Mouse (Mus musculus): ENCODE results near the gene Gm26566.
"Not testable (repeated sequence)": the region's sequence is repeated elsewhere in the genome, so short reads cannot be mapped to it uniquely, and the experiment has no call there.

Gene Gm26566

DNA sequence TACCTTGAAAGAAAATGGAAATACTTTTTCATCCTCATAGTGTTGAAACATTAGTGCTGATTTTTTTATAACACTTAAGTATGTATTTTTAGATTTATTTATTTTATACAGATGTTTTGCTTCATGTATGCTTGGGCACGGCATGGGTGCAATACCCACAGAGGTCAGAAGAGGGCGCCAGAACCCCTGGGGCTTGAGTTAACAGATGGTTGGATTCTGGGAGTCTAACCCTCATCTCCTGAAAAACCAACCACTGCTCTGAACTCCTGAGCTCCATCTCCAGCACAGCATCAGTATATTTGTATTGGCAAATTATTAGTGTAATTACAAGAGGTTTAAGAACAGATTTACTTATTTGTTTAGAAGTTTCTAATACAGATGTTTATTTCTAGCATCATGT, 16.9 kb downstream of the Gm26566 start:
- no peak for DNase-seq (ENCODE audit: extremely low spot score, low read depth, low spot score)

DNA sequence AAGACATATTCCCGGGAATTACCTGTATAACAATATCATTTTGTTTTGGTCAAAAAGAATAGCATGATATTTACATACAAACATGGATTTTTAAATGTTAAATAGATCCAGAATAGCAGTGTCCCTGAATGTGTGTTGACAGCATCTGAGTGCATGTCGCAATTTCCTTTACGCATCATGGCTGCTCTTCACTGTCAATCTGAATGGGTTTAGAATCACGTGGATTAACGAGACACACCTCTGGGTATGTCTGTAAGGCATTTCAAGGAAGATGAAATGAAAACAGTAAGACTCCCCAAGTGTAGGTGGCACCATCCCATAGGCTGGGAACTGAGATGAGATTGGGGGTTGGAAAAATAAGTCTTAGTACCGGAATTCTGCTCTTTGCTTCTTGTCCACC, 17.4 kb downstream of the Gm26566 start:
- DNase-seq (ENCODE audit: extremely low spot score, low read depth, low spot score) = no peak

DNA sequence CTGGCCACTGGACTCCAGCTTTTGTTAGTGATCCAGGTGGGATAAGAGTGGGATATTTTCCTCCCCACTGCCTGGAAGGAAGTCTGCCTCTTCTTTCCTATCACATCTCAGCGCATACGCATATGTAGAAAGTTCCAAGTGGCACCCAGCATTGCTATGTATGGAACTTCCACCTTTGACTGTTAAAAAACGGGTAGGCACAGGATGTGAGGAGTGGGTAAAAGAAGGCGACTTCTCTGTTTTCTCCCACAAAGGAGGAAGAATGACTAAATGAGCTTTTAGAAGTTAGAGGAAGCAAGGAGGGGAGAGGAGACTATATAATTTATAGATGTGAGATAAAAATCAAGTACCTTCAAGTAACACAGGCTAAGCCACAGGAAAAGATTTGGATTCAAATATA, 19.8 kb downstream of the Gm26566 start:
- DNase-seq (ENCODE audit: extremely low spot score, low read depth, low spot score) = no peak

DNA sequence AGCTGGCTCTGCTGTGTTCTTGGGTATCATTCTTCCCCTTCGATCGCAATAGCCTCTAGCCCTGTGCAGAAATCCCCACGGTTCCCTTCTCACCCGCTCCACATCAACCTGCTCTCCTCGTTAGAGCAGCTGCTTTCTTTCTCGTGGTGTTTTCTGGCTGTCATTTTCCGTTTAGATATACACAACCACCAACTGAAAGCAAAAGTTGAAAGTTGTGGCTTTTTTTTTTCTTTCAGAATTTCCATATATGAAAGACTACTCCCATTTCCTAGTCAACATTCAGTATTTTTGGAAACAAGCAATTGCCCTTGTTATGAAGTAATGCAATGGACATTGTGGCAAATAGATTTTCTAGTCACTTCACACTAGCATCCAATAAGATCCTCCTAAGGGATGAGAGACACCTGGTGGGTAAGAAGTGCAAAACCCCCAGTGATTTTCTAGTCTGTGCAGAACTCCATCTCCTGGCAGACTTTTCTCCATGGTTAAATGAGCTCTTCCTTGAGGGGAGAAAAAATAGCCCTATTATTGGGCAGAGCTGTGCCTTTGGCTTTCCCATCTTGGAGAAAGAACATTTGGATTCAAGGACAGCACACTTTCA, 21.3 kb downstream of the Gm26566 start:
- no peak for DNase-seq (ENCODE audit: extremely low spot score, low read depth, low spot score)

DNA sequence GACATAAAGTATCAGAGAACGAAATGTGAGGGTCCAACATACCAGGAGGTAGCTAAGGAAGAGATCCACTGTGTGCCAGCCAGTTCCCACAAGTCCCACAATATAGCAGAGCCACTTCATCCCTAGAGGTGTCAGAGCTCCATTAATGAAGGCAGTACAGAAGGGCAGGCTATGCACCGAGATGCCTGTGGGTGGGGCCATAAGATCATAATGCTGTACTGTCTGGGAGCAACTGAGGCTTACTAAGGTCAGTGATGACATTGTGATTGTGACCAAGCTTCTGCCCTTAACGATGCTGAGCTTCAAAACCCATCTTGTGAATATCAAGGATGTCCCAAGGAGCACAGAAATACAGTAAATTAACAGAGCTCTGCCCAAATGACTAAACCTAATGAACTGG, 22.6 kb downstream of the Gm26566 start:
- no peak for DNase-seq (ENCODE audit: extremely low spot score, low read depth, low spot score)

DNA sequence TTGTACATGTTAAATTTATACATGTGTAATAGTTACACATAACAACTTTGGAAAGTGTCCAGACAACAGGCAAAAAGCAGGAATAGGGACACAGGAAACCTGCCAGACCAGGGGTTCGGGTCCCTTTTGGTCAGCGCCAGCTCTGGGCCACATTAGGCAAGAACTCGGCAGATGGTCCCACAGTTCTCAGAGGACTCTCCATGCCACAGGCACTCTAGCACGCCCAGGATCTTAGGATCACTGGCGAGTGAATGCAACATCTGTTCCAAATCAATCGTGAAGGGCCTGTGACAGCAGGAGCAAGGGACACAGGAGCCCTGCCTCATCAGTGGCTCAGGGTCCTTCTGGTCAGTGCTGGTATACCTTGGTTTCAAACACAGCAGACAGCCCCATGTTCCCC, 28.3 kb downstream of the Gm26566 start:
- no peak for DNase-seq (ENCODE audit: extremely low spot score, low read depth, low spot score)

DNA sequence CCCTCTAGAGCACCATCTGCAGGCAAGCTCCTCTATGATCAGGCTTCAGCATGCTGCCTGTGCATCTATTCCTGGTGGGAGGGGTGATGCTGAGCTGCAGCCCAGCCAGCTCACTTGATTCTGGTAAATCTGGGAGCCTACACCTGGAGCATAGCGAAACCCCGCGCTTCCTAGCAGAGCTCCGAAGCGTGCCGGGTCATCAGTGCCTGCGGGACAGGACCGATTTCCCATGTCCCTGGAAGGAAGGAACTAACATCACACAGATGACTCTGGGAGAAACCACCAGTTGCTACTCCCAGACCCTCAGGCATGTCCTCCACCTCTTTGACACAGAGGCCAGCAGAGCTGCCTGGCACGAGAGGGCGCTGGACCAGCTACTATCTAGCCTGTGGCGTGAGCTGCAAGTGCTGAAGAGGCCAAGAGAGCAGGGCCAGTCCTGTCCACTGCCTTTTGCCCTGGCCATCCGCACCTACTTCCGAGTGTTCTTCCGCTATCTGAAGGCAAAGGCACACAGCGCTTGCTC, 33.3 kb downstream of the Gm26566 start, which contains the start of gene Gm13271:
TSS of gene Gm13271 (plus strand) at position 51 of the 523 bp plus-strand sequence.
- DNase-seq (ENCODE audit: extremely low spot score, low read depth, low spot score) = not testable (repeated sequence)

DNA sequence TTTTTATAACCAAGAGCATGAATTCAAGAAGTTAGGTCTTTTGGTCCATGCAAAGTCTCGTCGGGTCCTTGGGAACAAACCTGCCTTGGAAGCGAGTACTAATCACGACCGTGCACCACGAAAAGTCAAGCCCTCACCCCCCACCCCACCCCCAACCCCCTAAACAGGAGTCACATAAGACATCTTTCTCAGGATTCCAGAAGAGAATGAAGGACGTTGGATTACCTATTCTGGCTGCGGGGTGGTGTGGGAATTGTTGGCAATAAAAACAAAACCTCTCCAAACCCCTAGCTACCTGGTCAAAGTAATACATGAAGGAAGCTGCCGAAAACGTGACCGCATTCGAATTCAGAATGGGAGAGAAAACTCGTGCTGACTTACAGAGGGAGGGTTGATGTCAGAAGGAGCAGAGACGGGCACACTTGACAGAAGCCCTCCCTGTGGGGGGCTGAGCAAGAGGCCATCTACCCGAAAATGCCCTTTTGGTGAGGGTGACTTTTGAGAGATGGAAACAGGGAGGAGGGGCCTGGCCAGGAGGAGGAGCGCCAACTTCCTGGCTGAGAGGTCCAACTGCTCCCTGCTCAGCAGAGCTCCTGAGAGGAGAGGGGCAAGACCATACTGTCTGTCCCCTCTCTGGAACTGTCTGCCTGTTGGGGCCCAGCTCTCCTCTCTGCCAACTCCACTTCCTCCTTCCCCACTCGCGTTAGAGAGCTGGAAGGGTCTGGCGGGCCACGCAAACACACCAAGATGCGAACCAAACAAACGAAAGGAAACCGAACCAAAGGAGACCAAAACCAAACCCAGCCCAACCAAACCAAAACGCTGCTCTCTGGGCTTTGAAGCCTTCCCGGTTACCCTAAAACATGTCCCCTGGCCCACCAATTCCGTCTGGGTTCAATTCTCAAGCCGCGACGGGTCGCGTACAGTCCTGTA, 35.2 kb downstream of the Gm26566 start:
- DNase-seq (ENCODE audit: extremely low spot score, low read depth, low spot score) = not testable (repeated sequence)

DNA sequence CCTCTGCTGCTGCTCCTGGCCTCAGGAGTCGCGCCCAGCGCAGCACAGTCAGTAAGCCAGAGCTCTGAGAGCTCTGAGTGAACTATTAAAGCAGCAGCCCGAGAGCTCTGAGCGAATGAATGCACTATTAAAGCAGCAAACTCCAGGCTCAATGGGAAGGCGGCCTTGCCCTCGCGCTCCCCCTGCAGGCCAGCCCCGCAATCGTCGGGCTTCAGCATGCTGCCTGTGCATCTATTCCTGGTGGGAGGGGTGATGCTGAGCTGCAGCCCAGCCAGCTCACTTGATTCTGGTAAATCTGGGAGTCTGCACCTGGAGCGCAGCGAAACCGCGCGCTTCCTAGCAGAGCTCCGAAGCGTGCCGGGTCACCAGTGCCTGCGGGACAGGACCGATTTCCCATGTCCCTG, 36.0 kb downstream of the Gm26566 start:
- not testable (repeated sequence) for DNase-seq (ENCODE audit: extremely low spot score, low read depth, low spot score)

DNA sequence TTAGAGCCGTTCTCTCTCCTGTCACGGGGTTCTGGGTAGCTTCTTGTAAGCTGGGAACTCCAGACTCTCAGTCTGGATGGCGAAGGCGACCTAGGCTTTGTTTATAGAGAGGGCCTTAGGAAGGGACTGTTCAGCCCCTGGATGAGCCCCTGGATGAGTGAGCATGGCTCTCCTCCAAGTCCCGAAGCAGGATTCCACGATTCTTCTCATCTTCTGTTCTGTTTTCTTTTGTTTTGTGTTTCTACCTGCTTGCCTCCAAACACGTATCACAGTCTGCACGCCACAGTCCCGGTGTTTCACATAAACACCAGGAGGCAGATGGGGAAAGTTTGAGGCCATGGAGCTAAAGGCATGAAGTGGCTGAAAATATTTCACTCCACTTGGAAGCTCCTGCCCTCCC, 37.1 kb downstream of the Gm26566 start:
- not testable (repeated sequence) for DNase-seq (ENCODE audit: extremely low spot score, low read depth, low spot score)

DNA sequence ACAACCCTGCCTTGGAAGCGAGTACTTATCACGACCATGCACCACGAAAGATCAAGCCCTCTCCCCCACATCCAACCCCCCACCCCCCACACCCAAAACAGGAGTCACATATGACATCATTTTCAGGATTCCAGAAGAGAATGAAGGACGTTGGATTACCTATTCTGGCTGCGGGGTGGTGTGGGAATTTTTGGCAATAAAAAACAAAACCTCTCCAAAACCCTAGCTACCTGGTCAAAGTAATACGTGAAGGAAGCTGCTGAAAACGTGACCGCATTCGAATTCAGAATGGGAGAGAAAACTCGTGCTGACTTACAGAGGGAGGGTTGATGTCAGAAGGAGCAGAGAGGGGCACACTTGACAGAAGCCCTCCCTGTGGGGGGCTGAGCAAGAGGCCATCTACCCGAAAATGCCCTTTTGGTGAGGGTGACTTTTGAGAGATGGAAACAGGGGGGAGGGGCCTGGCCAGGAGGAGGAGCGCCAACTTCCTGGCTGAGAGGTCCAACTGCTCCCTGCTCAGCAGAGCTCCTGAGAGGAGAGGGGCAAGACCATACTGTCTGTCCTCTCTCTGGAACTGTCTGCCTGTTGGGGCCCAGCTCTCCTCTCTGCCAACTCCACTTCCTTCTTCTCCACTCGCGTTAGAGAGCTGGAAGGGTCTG, 38.1 kb downstream of the Gm26566 start, which contains the start of gene Gm13283:
TSS of gene Gm13283 (plus strand) at position 510 of the 659 bp plus-strand sequence.
- DNase-seq (ENCODE audit: extremely low spot score, low read depth, low spot score) = not testable (repeated sequence)

DNA sequence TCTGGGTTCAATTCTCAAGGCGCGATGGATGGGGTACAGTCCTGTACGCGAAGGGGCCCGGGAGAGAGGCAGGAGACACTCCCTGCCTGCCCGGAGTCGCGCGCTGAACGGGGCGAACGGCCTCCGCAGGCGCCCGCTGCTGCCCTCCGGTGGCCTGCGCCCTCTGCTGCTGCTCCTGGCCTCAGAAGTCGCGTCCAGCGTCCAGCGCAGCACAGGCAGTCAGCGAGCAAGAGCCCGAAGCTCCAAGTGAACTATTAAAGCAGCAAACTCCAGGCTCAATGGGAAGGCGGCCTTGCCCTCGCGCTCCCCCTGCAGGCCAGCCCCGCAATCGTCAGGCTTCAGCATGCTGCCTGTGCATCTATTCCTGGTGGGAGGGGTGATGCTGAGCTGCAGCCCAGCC, 38.8 kb downstream of the Gm26566 start:
- not testable (repeated sequence) for DNase-seq (ENCODE audit: extremely low spot score, low read depth, low spot score)

DNA sequence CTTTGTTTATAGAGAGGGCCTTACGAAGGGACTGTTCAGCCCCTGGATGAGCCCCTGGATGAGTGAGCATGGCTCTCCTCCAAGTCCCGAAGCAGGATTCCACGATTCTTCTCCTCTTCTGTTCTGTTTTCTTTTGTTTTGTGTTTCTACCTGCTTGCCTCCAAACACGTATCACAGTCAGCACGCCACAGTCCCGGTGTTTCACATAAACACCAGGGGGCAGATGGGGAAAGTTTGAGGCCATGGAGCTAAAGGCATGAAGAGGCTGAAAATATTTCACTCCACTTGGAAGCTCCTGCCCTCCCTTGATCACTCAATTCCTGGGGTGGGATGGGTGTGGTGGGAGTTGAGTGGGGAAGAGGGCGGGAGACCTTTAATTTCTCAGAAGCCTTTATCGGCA, 40.2 kb downstream of the Gm26566 start:
- DNase-seq (ENCODE audit: extremely low spot score, low read depth, low spot score) = not testable (repeated sequence)

DNA sequence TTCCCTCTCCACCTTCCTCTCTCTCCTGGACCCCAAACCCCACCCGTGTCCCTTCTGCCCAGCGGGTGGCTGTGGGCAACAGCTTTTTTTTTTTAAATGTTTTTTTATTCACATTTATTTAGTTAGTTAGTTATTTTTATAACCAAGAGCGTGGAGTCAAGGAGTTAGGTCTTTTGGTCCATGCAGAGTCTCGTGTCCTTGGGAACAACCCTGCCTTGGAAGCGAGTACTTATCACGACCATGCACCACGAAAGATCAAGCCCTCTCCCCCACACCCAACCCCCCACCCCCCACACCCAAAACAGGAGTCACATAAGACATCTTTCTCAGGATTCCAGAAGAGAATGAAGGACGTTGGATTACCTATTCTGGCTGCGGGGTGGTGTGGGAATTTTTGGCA, 40.7 kb downstream of the Gm26566 start:
- DNase-seq (ENCODE audit: extremely low spot score, low read depth, low spot score) = not testable (repeated sequence)

DNA sequence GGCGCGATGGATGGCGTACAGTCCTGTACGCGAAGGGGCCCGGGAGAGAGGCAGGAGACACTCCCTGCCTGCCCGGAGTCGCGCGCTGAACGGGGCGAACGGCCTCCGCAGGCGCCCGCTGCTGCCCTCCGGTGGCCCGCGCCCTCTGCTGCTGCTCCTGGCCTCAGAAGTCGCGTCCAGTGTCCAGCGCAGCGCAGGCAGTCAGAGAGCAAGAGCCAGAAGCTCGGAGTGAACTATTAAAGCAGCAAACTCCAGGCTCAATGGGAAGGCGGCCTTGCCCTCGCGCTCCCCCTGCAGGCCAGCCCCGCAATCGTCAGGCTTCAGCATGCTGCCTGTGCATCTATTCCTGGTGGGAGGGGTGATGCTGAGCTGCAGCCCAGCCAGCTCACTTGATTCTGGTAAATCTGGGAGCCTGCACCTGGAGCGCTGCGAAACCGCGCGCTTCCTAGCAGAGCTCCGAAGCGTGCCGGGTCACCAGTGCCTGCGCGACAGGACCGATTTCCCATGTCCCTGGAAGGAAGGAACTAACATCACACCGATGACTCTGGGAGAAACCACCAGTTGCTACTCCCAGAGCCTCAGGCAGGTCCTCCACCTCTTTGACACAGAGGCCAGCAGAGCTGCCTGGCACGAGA, 41.9 kb downstream of the Gm26566 start:
- DNase-seq (ENCODE audit: extremely low spot score, low read depth, low spot score) = not testable (repeated sequence)
